Mouse (Mus musculus) urinary bladder, adult 2 months (tissue): Measurements from ENCODE around the gene Mrps15. TPM values are rescaled to one million over a fixed set of nuclear protein-coding genes. Genes with fewer than 3 reads are reported as not detected.
"Not testable (repeated sequence)": the region's sequence is repeated elsewhere in the genome, so short reads cannot be mapped to it uniquely, and the experiment has no call there.

Source experiments
- DNase-seq: peaks from one replicate; pipeline ENCODE4 v3.0.0; 2022; ENCODE audit warnings: low spot score
- polyA plus RNA-seq: library from polyadenylated mRNA; depleted of rRNA; stranded (reverse); fragments of >200 nt; gene quantifications from 2 replicates; pipeline ENCODE4 v1.2.3, GENCODE M21; 2012

Gene Mrps15
- polyA plus RNA-seq, 1 experiment: 44.0 TPM

GRCm38 (mm10) chr4:126077833-126078232 lies 31.1 kb downstream of the Mrps15 start:
- DNase-seq: no peak

GRCm38 (mm10) chr4:126079266-126079665 lies 32.5 kb downstream of the Mrps15 start:
- no peak for DNase-seq

GRCm38 (mm10) chr4:126081601-126082000 lies 34.9 kb downstream of the Mrps15 start:
- no peak for DNase-seq

- no peak for DNase-seq
Observed at GRCm38 (mm10) chr4:126083021-126083420, 36.3 kb downstream of the Mrps15 start.

- DNase-seq: no peak
Observed at GRCm38 (mm10) chr4:126084382-126084781, 37.7 kb downstream of the Mrps15 start.

- no peak for DNase-seq
Observed at GRCm38 (mm10) chr4:126085996-126086576, 39.4 kb downstream of the Mrps15 start.

GRCm38 (mm10) chr4:126090101-126090847 lies 43.5 kb downstream of the Mrps15 start:
- DNase-seq: no peak

- DNase-seq: no peak
Observed at GRCm38 (mm10) chr4:126090848-126091124, 44.1 kb downstream of the Mrps15 start.

GRCm38 (mm10) chr4:126091873-126092272 lies 45.1 kb downstream of the Mrps15 start:
- DNase-seq: no peak

GRCm38 (mm10) chr4:126095622-126096430 lies 49.1 kb downstream of the Mrps15 start:
- DNase-seq: not testable (repeated sequence)

- DNase-seq: peak; percentile 80
Observed at GRCm38 (mm10) chr4:126096464-126097111, 49.9 kb downstream of the Mrps15 start, which contains the start of gene Lsm10. TSS of gene Lsm10 (plus strand) at chr4:126096623.

- DNase-seq: no peak
Observed at GRCm38 (mm10) chr4:126097711-126098253, 51.1 kb downstream of the Mrps15 start.

- no peak for DNase-seq
Observed at GRCm38 (mm10) chr4:126099365-126099764, 52.6 kb downstream of the Mrps15 start.

GRCm38 (mm10) chr4:126100764-126101163 lies 54.0 kb downstream of the Mrps15 start:
- DNase-seq: no peak

GRCm38 (mm10) chr4:126102061-126102841 lies 55.5 kb downstream of the Mrps15 start:
- DNase-seq: no peak

GRCm38 (mm10) chr4:126103057-126103581 lies 56.4 kb downstream of the Mrps15 start:
- DNase-seq: peak; percentile 71

- DNase-seq: peak; percentile 87
Observed at GRCm38 (mm10) chr4:126103590-126104068, 56.9 kb downstream of the Mrps15 start, which contains the start of gene Stk40. TSS of gene Stk40 (plus strand) at chr4:126103957.

- DNase-seq: peak; percentile 49
Observed at GRCm38 (mm10) chr4:126104261-126105075, 57.7 kb downstream of the Mrps15 start.
